Mouse (Mus musculus): ENCODE measurements at regions not wholly inside any gene's neighbourhood (a gene's known extent, or its start where the extent isn't known, plus 50 kb on each side); places are given as distances from the start of the nearest gene placed in this dataset.

DNA sequence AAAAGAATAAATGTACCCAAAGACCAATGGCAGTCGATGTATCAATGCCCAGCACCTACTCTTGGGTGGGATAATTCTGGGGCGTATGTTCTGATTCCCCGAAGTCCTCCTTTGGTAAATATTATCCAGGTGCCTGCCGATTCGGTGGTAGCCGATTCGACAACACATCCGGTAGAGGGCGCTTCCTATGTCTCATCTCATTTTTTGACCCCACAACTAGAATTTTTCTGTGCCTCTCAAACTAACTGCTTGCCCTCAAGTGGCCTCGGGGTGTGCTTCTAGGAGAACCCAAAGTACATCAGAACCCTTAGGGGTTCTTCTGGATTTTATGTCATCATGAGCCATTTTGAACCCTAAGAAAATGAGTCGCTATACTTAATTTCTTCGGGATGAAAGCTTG is 72.3 kb upstream of the Arid5b start:
- no peak for TF ChIP-seq CTCF (IDR thresholded peaks at IDR 0.05; ENCODE audit: low read depth, low read length)
- no peak for TF ChIP-seq POLR2A (IDR thresholded peaks at IDR 0.05; ENCODE audit: extremely low read depth, insufficient read depth, low read length)
